Mouse (Mus musculus): ENCODE results near the gene Ryr2. TPM values are rescaled to one million over a fixed set of nuclear protein-coding genes. Genes with fewer than 3 reads are reported as not detected.

Ryr2 gene
- polyA plus RNA-seq, 1 experiment, result 0.41 TPM

DNA sequence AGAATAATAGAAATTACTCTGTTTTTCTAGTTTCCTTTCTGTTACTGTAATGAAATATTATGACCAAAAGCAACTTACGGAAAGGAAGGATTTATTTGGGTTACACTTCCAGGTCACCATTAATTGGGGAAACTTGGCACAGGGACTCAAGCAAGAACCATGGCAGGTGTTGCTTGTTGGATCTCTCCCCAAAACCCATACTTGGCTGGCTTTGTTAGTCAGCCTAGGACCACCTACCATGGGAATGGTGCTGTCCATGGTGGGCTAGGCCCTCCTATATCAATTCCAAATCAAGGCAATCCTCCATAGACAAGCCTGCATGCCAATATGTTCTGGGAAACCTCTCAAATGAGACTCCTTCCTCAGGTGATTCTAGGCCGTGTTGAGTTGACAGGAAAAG lies 237.3 kb downstream of the Ryr2 start:
- TF ChIP-seq POLR2A (IDR thresholded peaks at IDR 0.05; ENCODE audit: control insufficient read depth, low read depth, low read length) (no peak), CTCF (IDR thresholded peaks at IDR 0.05; ENCODE audit: control insufficient read depth, insufficient read depth, insufficient replicate concordance, low read depth, low read length) (no peak)
- Histone ChIP-seq H3K4me1 (ENCODE audit: control insufficient read depth, insufficient read depth, low read length) (no peaks in the 10 kb centered on the region), H3K4me3 (ENCODE audit: control insufficient read depth, low read depth, low read length) (no peak overlapping the region), H3K27me3 (ENCODE audit: control insufficient read depth, insufficient read depth, low read length) (no peaks in the 10 kb centered on the region), H3K36me3 (ENCODE audit: control insufficient read depth, insufficient read depth, low read length) (no peaks in the 10 kb centered on the region), H3K27ac (ENCODE audit: control insufficient read depth, insufficient read depth, low read depth, low read length) (no peak overlapping the region)

DNA sequence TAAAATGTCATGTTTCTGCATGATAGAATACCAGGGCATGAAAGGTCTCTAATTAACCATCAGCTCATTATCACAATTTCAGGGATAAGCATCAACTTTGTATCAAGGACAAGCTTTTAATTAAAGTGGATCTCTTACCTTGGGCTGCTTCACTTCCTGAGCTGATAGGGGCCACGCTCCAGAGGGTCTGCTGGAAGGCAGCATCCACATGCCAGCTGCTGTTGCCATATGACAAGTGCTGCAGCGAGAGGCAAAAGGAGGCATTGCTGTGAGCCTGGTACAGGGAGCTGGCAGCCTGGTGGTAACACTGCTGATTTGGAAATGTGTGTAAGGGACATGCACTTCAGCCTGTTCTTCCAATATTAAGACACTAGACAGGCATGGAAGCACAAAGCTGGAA lies 237.8 kb downstream of the Ryr2 start:
- H3K27ac ChIP-seq (ENCODE audit: control insufficient read depth, insufficient read depth, low read depth, low read length), result no peak overlapping the region
- no peaks in the 10 kb centered on the region for H3K27me3 ChIP-seq (ENCODE audit: control insufficient read depth, insufficient read depth, low read length)
- H3K4me1 ChIP-seq (ENCODE audit: control insufficient read depth, insufficient read depth, low read length), result no peaks in the 10 kb centered on the region
- H3K36me3 ChIP-seq (ENCODE audit: control insufficient read depth, insufficient read depth, low read length), result no peaks in the 10 kb centered on the region
- TF ChIP-seq CTCF (IDR thresholded peaks at IDR 0.05; ENCODE audit: control insufficient read depth, insufficient read depth, insufficient replicate concordance, low read depth, low read length) (no peak), POLR2A (IDR thresholded peaks at IDR 0.05; ENCODE audit: control insufficient read depth, low read depth, low read length) (no peak)
- peak overlapping the region; percentile 49; the same call in 1 of the 2 replicates for H3K4me3 ChIP-seq (ENCODE audit: control insufficient read depth, low read depth, low read length)

DNA sequence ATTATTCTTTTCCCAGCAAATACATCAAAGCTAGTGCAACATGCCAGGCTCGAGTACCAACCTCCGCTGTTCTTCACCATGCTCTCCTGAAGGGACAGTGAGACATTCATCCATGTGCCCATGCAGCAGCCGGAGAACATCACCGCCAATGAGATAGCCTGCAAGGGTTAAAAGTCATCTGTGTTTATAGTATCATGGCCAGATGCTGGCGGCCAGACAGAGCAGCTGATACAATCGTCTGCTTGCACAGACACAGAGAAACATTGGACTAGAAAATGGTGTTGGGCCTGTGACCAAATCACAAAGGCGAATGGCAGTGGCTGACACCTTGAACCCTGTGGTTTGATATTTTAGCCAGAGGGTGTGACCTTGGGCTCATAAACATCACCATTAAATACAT lies 238.7 kb downstream of the Ryr2 start:
- Histone ChIP-seq H3K36me3 (ENCODE audit: control insufficient read depth, insufficient read depth, low read length) (no peaks in the 10 kb centered on the region), H3K27ac (ENCODE audit: control insufficient read depth, insufficient read depth, low read depth, low read length) (no peak overlapping the region), H3K4me3 (ENCODE audit: control insufficient read depth, low read depth, low read length) (no peak overlapping the region), H3K4me1 (ENCODE audit: control insufficient read depth, insufficient read depth, low read length) (no peaks in the 10 kb centered on the region), H3K27me3 (ENCODE audit: control insufficient read depth, insufficient read depth, low read length) (no peaks in the 10 kb centered on the region)
- TF ChIP-seq CTCF (IDR thresholded peaks at IDR 0.05; ENCODE audit: control insufficient read depth, insufficient read depth, insufficient replicate concordance, low read depth, low read length) (no peak), POLR2A (IDR thresholded peaks at IDR 0.05; ENCODE audit: control insufficient read depth, low read depth, low read length) (no peak)

DNA sequence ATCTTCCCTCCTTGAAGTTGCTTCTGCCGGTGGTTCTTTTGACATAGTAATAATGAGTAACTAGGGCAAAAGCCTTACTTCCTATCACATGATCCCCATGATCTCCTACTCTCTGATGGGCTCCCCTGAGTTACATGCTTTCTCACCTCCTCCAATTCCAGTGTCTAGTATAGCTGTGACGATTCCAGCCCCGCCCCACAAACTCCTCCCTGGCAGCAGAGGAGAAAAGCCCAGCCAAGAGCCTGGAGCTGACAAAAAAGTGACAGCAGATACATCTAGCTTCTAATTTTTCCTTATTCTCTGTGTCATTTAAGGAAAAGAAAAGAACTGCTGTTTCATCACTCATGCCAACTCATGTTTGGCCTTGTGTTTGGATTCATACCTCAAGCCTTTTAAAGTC lies 241.5 kb downstream of the Ryr2 start:
- Histone ChIP-seq H3K36me3 (ENCODE audit: control insufficient read depth, insufficient read depth, low read length) (no peaks in the 10 kb centered on the region), H3K27ac (ENCODE audit: control insufficient read depth, insufficient read depth, low read depth, low read length) (no peak overlapping the region), H3K4me3 (ENCODE audit: control insufficient read depth, low read depth, low read length) (no peak overlapping the region)

DNA sequence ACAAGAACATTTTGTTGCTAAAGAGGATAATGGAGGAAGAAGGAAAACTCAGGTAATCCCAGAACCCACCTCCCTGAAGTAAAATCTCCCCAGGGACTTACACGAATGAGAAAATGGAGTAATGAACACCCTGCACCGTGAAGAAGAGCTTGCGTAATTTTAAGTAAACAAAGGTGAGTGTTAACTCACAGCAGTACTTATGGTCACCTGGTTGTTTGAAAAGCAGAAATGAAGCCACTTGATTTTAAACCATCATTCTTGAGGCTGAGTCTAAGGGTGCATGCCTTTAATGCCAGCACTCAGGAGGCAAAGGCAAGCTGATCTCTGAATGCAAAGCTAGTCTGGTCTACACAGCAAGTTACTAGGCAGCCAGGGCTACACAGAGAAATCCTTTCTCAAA lies 255.1 kb downstream of the Ryr2 start:
- H3K4me1 ChIP-seq (ENCODE audit: control insufficient read depth, insufficient read depth, low read length), result no peaks in the 10 kb centered on the region
- TF ChIP-seq CTCF (IDR thresholded peaks at IDR 0.05; ENCODE audit: control insufficient read depth, insufficient read depth, insufficient replicate concordance, low read depth, low read length) (no peak), POLR2A (IDR thresholded peaks at IDR 0.05; ENCODE audit: control insufficient read depth, low read depth, low read length) (no peak)

More for the DNA sequence above, 241.5 kb downstream of the Ryr2 start:
- Histone ChIP-seq H3K4me1 (ENCODE audit: control insufficient read depth, insufficient read depth, low read length) (no peaks in the 10 kb centered on the region), H3K27me3 (ENCODE audit: control insufficient read depth, insufficient read depth, low read length) (no peaks in the 10 kb centered on the region)
- no peak for TF ChIP-seq POLR2A (IDR thresholded peaks at IDR 0.05; ENCODE audit: control insufficient read depth, low read depth, low read length)
- no peak for TF ChIP-seq CTCF (IDR thresholded peaks at IDR 0.05; ENCODE audit: control insufficient read depth, insufficient read depth, insufficient replicate concordance, low read depth, low read length)

DNA sequence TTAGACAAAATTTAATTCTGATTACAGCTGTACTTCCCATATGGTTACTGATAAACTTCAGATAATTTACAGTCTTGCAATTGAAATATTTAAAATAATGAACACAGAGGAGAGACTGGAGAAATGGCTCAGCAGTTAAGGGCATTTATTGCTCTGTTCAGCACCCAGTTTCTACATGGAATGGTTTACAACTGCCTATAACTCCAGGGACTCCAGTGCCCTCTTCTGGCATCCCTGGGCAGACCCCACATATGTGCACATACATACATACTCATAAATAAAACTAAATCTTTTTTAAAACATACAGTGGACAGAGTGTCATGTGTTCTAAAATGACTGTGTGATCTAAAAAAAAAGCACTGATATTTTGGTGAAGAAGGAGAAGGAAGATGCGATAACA lies 262.9 kb downstream of the Ryr2 start:
- TF ChIP-seq POLR2A (IDR thresholded peaks at IDR 0.05; ENCODE audit: control insufficient read depth, low read depth, low read length), result no peak
- TF ChIP-seq CTCF (IDR thresholded peaks at IDR 0.05; ENCODE audit: control insufficient read depth, insufficient read depth, insufficient replicate concordance, low read depth, low read length), result no peak
- Histone ChIP-seq H3K36me3 (ENCODE audit: control insufficient read depth, insufficient read depth, low read length) (no peaks in the 10 kb centered on the region), H3K4me3 (ENCODE audit: control insufficient read depth, low read depth, low read length) (no peak overlapping the region), H3K27ac (ENCODE audit: control insufficient read depth, insufficient read depth, low read depth, low read length) (no peak overlapping the region), H3K27me3 (ENCODE audit: control insufficient read depth, insufficient read depth, low read length) (no peaks in the 10 kb centered on the region), H3K4me1 (ENCODE audit: control insufficient read depth, insufficient read depth, low read length) (no peaks in the 10 kb centered on the region)

More for the DNA sequence above, 255.1 kb downstream of the Ryr2 start:
- Histone ChIP-seq H3K27ac (ENCODE audit: control insufficient read depth, insufficient read depth, low read depth, low read length) (no peak overlapping the region), H3K4me3 (ENCODE audit: control insufficient read depth, low read depth, low read length) (no peak overlapping the region), H3K36me3 (ENCODE audit: control insufficient read depth, insufficient read depth, low read length) (no peaks in the 10 kb centered on the region), H3K27me3 (ENCODE audit: control insufficient read depth, insufficient read depth, low read length) (no peaks in the 10 kb centered on the region)

DNA sequence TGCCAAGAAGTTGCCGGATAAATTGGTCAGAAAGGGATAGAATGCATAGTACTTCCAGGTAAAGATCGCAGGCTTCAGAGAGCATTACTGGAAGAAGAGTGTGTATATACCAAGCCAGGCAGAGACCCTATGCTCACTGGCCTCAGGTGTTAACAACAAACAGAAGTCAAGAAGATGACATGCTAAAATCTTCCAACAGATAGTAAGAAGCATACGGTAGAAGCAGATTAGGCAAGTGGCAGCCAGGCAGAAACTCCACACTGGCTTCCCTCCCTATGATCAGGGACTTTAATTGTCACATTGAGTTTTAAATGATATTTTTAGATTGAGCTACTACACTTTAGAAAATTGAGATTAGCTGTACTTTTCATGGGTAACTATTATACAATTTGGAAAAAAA lies 268.9 kb downstream of the Ryr2 start:
- no peaks in the 10 kb centered on the region for H3K27me3 ChIP-seq (ENCODE audit: control insufficient read depth, insufficient read depth, low read length)
- no peaks in the 10 kb centered on the region for H3K36me3 ChIP-seq (ENCODE audit: control insufficient read depth, insufficient read depth, low read length)
- TF ChIP-seq POLR2A (IDR thresholded peaks at IDR 0.05; ENCODE audit: control insufficient read depth, low read depth, low read length) (no peak), CTCF (IDR thresholded peaks at IDR 0.05; ENCODE audit: control insufficient read depth, insufficient read depth, insufficient replicate concordance, low read depth, low read length) (no peak)
- H3K4me3 ChIP-seq (ENCODE audit: control insufficient read depth, low read depth, low read length), result no peak overlapping the region
- H3K27ac ChIP-seq (ENCODE audit: control insufficient read depth, insufficient read depth, low read depth, low read length), result no peak overlapping the region
- H3K4me1 ChIP-seq (ENCODE audit: control insufficient read depth, insufficient read depth, low read length), result no peaks in the 10 kb centered on the region

DNA sequence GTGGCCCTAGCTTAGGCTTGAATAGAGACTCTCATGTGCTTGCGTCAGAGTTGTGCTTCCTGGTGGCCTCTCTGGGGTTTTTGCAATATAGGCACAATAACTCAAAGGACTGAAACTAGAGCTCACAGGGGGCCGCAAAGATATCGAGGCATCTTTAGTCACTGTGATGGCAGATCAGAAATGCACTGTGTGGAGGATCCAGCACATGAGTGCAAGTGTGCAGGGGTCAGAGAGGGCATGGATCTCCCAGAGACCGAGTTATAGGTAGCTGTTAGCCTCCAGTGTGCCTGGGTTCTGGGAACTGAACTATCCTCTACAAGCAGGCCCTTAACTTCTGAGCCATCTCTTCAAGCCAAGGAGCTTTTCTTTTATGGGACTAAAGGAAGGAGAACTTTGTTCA lies 269.6 kb downstream of the Ryr2 start:
- Histone ChIP-seq H3K4me1 (ENCODE audit: control insufficient read depth, insufficient read depth, low read length) (no peaks in the 10 kb centered on the region), H3K27ac (ENCODE audit: control insufficient read depth, insufficient read depth, low read depth, low read length) (no peak overlapping the region), H3K4me3 (ENCODE audit: control insufficient read depth, low read depth, low read length) (no peak overlapping the region), H3K27me3 (ENCODE audit: control insufficient read depth, insufficient read depth, low read length) (no peaks in the 10 kb centered on the region), H3K36me3 (ENCODE audit: control insufficient read depth, insufficient read depth, low read length) (no peaks in the 10 kb centered on the region)
- TF ChIP-seq CTCF (IDR thresholded peaks at IDR 0.05; ENCODE audit: control insufficient read depth, insufficient read depth, insufficient replicate concordance, low read depth, low read length) (no peak), POLR2A (IDR thresholded peaks at IDR 0.05; ENCODE audit: control insufficient read depth, low read depth, low read length) (no peak)
